In the genomic region with DNA sequence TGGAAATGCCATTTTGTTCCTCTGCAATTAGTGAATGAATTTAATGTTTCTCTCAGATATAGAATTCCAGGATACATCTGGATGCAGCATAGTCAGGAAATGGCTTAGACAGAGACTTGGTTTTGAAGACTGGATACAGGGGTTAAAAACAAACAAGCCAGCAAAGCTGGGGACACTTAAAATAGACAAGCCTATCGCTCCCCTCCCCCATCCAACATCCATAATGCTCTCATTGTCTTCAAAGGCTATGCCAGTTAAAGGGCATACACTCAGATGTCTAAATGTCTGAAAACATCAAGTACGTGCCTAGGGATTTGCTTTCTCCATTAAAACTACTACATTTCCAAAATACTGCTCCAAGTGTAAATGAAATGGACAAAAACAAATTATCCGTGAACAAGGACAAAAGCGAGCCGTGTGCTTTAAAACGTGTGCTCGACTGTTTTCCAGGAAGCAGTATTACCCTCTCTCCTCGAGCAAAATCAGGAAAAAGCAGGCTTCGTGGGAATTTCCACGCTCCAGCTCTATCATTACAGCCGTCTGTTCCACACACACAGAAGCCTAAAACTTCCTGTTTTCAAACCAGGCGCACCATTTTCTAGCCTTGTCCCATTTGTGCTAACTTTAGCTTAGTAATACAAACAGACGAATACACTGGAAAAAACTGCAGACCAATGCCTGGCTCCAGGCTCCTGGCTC, we compare ENCODE assay signal across 8 mouse cellular contexts.
A peak's percentile ranks its signal among the peaks of the same experiment; 100 is the strongest.
DNase-seq lines count a peak whose midpoint lies in the region; ATAC-seq and TF ChIP-seq lines count a peak whose summit lies in the region.

No protein-coding gene starts in this region.

- no peaks in the 10 kb centered on the region for H3K36me3 ChIP-seq in intestine, embryonic 14.5 days (ENCODE audit: control insufficient read depth, insufficient read depth, low read length)
- no peaks in the 10 kb centered on the region for H3K36me3 ChIP-seq in intestine, postnatal 0 days (ENCODE audit: control insufficient read depth, insufficient read depth)
- no peaks in the 10 kb centered on the region for H3K36me3 ChIP-seq in hindbrain, embryonic 11.5 days (ENCODE audit: control insufficient read depth, insufficient read depth, low read length)
- H3K36me3 ChIP-seq in midbrain, embryonic 16.5 days (ENCODE audit: control insufficient read depth, insufficient read depth, low read length) = no peaks in the 10 kb centered on the region

- TF ChIP-seq CTCF in intestine, postnatal 0 days (IDR thresholded peaks at IDR 0.05; ENCODE audit: low read depth) = no peak

- 47% methylated on average over 13 of the region's 13 CpGs for WGBS in intestine, embryonic 14.5 days
- WGBS in intestine, postnatal 0 days = 55% methylated on average over 13 of the region's 13 CpGs
- 41% methylated on average over 13 of the region's 13 CpGs for WGBS in hindbrain, embryonic 11.5 days
- WGBS in midbrain, embryonic 16.5 days = 37% methylated on average over 13 of the region's 13 CpGs

- no peaks in the 10 kb centered on the region for H3K27me3 ChIP-seq in intestine, embryonic 14.5 days (replicated peaks; ENCODE audit: control insufficient read depth, insufficient read depth, low read length)
- H3K27me3 ChIP-seq in intestine, postnatal 0 days (replicated peaks; ENCODE audit: control insufficient read depth, insufficient read depth, low read length) = no peaks in the 10 kb centered on the region
- no peaks in the 10 kb centered on the region for H3K27me3 ChIP-seq in hindbrain, embryonic 11.5 days (ENCODE audit: control insufficient read depth, insufficient read depth, low read length)
- no peaks in the 10 kb centered on the region for H3K27me3 ChIP-seq in midbrain, embryonic 16.5 days (ENCODE audit: control insufficient read depth, insufficient read depth, low read depth, low read length)

- H3K9ac ChIP-seq in intestine, embryonic 14.5 days (ENCODE audit: low read length) = no peak overlapping the region
- H3K9ac ChIP-seq in intestine, postnatal 0 days (ENCODE audit: low read depth, low read length) = no peak overlapping the region
- no peak overlapping the region for H3K9ac ChIP-seq in hindbrain, embryonic 11.5 days (ENCODE audit: low read depth, low read length)
- no peak overlapping the region for H3K9ac ChIP-seq in midbrain, embryonic 16.5 days (ENCODE audit: low read depth, low read length)

- peak overlapping the region; percentile 14; the same call in 1 of the 2 replicates for H3K27ac ChIP-seq in intestine, embryonic 14.5 days (ENCODE audit: low read depth)
- H3K27ac ChIP-seq in intestine, postnatal 0 days (ENCODE audit: low read depth, low read length) = no peak overlapping the region
- H3K27ac ChIP-seq in hindbrain, embryonic 11.5 days (ENCODE audit: low read depth, low read length) = peak overlapping the region; percentile 52
- peak overlapping the region; percentile 62 for H3K27ac ChIP-seq in midbrain, embryonic 16.5 days (ENCODE audit: low read length)

- no peak overlapping the region for H3K4me3 ChIP-seq in intestine, embryonic 14.5 days (ENCODE audit: low read depth, low read length)
- H3K4me3 ChIP-seq in intestine, postnatal 0 days (ENCODE audit: low read depth, low read length) = no peak overlapping the region
- no peak overlapping the region for H3K4me3 ChIP-seq in hindbrain, embryonic 11.5 days (ENCODE audit: low read depth, low read length)
- H3K4me3 ChIP-seq in midbrain, embryonic 16.5 days (ENCODE audit: low read depth, low read length) = no peak overlapping the region

- no peak for DNase-seq in intestine, embryonic 14.5 days (ENCODE audit: low spot score)
- peak; percentile 66 for DNase-seq in embryo, embryonic 10.5 days (ENCODE audit: low spot score)
- peak; percentile 50 for DNase-seq in hindbrain, embryonic 11.5 days (ENCODE audit: low spot score)
- no peak for DNase-seq in gastrocnemius, postnatal 25 days

- peaks cover 31% of the 10 kb centered on the region for H3K4me1 ChIP-seq in intestine, embryonic 14.5 days (replicated peaks; ENCODE audit: control insufficient read depth, insufficient read depth, low read length)
- peaks cover 10% of the 10 kb centered on the region for H3K4me1 ChIP-seq in intestine, postnatal 0 days (replicated peaks; ENCODE audit: control insufficient read depth, insufficient read depth, low read length)
- 0 out of 2 replicates have a peak, but pooled peaks cover 3% of the 10 kb centered on the region for H3K4me1 ChIP-seq in hindbrain, embryonic 11.5 days (replicated peaks; ENCODE audit: control insufficient read depth, insufficient read depth, low read length)
- H3K4me1 ChIP-seq in midbrain, embryonic 16.5 days (ENCODE audit: control insufficient read depth, insufficient read depth, low read length) = peaks cover 10% of the 10 kb centered on the region

- no peaks in the 10 kb centered on the region for H3K9me3 ChIP-seq in intestine, embryonic 14.5 days (ENCODE audit: control insufficient read depth, low read length)
- no peaks in the 10 kb centered on the region for H3K9me3 ChIP-seq in intestine, postnatal 0 days (ENCODE audit: control insufficient read depth)
- no peaks in the 10 kb centered on the region for H3K9me3 ChIP-seq in hindbrain, embryonic 11.5 days (ENCODE audit: control insufficient read depth, low read length)
- no peaks in the 10 kb centered on the region for H3K9me3 ChIP-seq in midbrain, embryonic 16.5 days (replicated peaks; ENCODE audit: control insufficient read depth, low read length, poor library complexity, severe bottlenecking)

- H3K4me2 ChIP-seq in intestine, embryonic 14.5 days (ENCODE audit: low read length) = peak overlapping the region; percentile 4; the same call in 1 of the 2 replicates
- H3K4me2 ChIP-seq in intestine, postnatal 0 days (replicated peaks; ENCODE audit: low read depth) = no peak overlapping the region
- H3K4me2 ChIP-seq in hindbrain, embryonic 11.5 days (replicated peaks; ENCODE audit: low read depth, low read length) = no peak overlapping the region
- peak overlapping the region; percentile 21 for H3K4me2 ChIP-seq in midbrain, embryonic 16.5 days (ENCODE audit: low read length)

- ATAC-seq in intestine, embryonic 14.5 days (replicated peaks; ENCODE audit: low FRiP score, low TSS enrichment, low read depth) = no peak
- no peak for ATAC-seq in intestine, postnatal 0 days
- ATAC-seq in hindbrain, embryonic 11.5 days (ENCODE audit: low FRiP score) = no peak
- ATAC-seq in midbrain, embryonic 16.5 days = peak; percentile 55; the same call in 1 of the 2 replicates
- no peak for ATAC-seq in erythroblast, adult 5-6 weeks (replicated peaks; ENCODE audit: low FRiP score, poor library complexity, severe bottlenecking)
- ATAC-seq in inflammation-experienced regulatory T-cells, adult 6 months = no peak

Comparison
In these comparisons a context has a peak if more than half of its experiments do, and no peak if none do; other contexts are left out.
1. H3K4me2 ChIP-seq: peak in intestine, embryonic 14.5 days (single experiment) and midbrain, embryonic 16.5 days (single experiment); none in intestine, postnatal 0 days (single experiment) and hindbrain, embryonic 11.5 days (single experiment).
2. DNase-seq: peak in embryo, embryonic 10.5 days (single experiment) and hindbrain, embryonic 11.5 days (single experiment); none in intestine, embryonic 14.5 days (single experiment) and gastrocnemius, postnatal 25 days (single experiment).